Mouse (Mus musculus) CH12.LX (cell line): ENCODE measurements around the gene Sppl2a.

Source experiments
- MAFK ChIP-seq: IDR thresholded peaks from 2 replicates; pipeline ENCODE4 v1.6.1; 2011; ENCODE audit warnings: low read length, improper control_type of control experiment; ENCODE audit not compliant: insufficient replicate concordance
- MYC ChIP-seq: IDR thresholded peaks from 2 replicates; pipeline ENCODE4 v1.6.1; 2011; ENCODE audit warnings: low read depth, mild to moderate bottlenecking, improper control_type of control experiment, low read length
- PAX5 ChIP-seq: IDR thresholded peaks from 2 replicates; pipeline ENCODE4 v1.6.1; 2012; ENCODE audit warnings: low read length, inconsistent platforms, mixed read lengths
- POLR2AphosphoS2 ChIP-seq: IDR thresholded peaks from 2 replicates; pipeline ENCODE4 v1.6.1; 2011; ENCODE audit warnings: low read depth, low read length, improper control_type of control experiment
- TBP ChIP-seq: conservative IDR thresholded peaks from 2 replicates; pipeline ENCODE4 v1.6.1; 2011; ENCODE audit warnings: low read depth, low read length, improper control_type of control experiment
- ZC3H11A ChIP-seq: IDR thresholded peaks from 2 replicates; pipeline ENCODE4 v1.6.1; 2012; ENCODE audit warnings: low read depth, mild to moderate bottlenecking, inconsistent platforms, low read length, improper control_type of control experiment

- TF ChIP-seq ZC3H11A (no peak), TBP (no peak), PAX5 (no peak), MAFK (no peak), MYC (no peak), POLR2AphosphoS2 (no peak)
Observed at GRCm38 (mm10) chr2:126894245-126894644, 38.8 kb downstream of the Sppl2a start.
